Mouse (Mus musculus): ENCODE measurements around the gene A930004D18Rik. TPM values are rescaled to one million over a fixed set of nuclear protein-coding genes. Genes with fewer than 3 reads are reported as not detected.

Gene A930004D18Rik
- polyA plus RNA-seq, 1 experiment from 2014 or later, result 9.8 TPM

DNA sequence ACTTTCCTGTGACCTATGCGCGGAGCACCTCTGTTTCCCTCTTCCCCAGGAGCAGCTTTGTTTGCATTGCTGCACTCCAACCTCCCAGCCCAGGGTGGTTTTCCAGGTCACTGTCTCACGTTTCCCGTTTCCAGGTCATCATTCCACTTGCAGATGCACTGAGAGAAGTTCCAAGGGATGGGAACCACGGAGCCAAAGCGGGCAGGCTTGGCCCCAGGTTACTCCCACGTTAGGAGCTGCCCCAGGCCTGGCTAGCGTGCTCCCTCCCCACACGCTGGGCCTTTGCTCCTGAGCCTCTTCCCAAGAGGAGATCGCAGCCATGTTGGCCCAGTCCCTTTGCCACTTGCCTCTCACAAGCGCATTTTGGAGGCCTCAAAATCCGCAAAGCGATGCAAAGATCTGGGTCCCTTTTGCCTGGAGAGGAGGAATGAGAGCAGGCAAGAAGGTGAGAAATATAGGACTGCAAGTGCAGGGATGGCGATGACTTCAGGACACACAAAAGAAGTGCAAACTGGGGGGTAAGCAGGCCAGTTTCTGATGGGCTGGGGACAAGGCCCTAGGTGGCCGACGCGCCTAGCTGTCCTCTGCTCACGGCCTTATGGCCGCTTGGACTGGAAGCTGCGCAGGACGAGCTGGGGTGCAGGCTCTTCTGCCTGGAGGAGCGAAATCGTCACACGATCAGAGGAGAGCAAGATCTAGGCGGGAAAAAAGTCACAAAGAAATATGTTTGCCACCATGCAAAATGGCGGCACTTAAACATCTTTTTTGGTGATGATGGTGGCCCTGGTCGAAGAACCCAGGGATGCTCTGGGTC lies 3.0 kb upstream of the A930004D18Rik start:
- H3K9ac ChIP-seq (ENCODE audit: low read depth, low read length), result peak overlapping the region; percentile 69
- no peak overlapping the region for H3K4me3 ChIP-seq (ENCODE audit: low read length)
- no peaks in the 10 kb centered on the region for H3K9me3 ChIP-seq (ENCODE audit: control insufficient read depth, low read length)
- H3K4me2 ChIP-seq (ENCODE audit: low read depth, low read length), result no peak overlapping the region
- 0 out of 2 replicates have a peak overlapping the region, but pooled peaks have one; percentile 6 for H3K27ac ChIP-seq (ENCODE audit: low read length)
- no peaks in the 10 kb centered on the region for H3K27me3 ChIP-seq (replicated peaks; ENCODE audit: control insufficient read depth, insufficient read depth, low read length)
- ATAC-seq, result 0 out of 2 replicates have a peak, but pooled peaks have one; percentile 31
- 63% methylated on average over 27 of the region's 27 CpGs for WGBS
- peaks cover 24% of the 10 kb centered on the region for H3K4me1 ChIP-seq (ENCODE audit: control insufficient read depth, insufficient read depth, low read length)
- H3K36me3 ChIP-seq (ENCODE audit: control insufficient read depth, insufficient read depth, low read length), result no peaks in the 10 kb centered on the region

DNA sequence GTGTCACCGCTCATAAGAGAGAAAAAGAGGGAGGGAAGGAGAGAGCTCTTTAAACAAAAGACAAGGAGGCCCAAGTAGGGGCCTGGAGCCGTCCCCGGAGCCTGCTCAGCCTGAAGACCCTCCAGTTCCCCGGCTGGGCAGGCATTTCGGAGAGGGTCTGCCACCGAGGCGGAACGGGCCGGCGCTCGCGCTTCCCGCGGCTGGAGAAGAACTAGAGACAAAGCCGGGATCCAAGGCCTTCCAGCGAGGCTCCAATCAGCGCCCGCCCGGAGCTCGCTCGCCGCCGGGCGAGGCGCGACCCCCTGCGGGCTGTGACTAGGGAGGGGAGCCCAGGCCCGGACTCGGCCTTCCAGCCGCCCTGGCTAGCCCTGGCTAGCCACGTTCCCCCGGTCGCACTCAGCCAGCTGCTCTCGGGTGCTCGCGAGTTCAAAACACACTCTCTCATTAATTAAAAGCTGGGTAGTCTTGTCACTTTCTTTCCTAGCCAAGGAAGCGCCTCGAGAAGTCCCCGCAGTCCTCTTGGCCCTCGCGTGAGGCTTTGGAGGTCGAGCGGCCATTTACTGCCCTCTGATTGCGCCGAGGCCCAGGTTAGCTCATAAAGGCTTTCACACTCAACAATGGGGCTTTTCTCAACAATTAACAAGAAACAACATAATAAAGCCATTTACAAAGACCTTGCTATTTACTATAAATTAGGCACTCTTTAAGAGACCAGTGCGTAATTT lies 2.2 kb upstream of the A930004D18Rik start:
- H3K4me2 ChIP-seq (ENCODE audit: low read depth, low read length), result peak overlapping the region; percentile 68
- H3K9me3 ChIP-seq (ENCODE audit: control insufficient read depth, low read length), result no peaks in the 10 kb centered on the region
- H3K9ac ChIP-seq (ENCODE audit: low read depth, low read length), result peak overlapping the region; percentile 69
- peak overlapping the region; percentile 52; the same call in 1 of the 2 replicates for H3K27ac ChIP-seq (ENCODE audit: low read length)
- 18% methylated on average over 46 of the region's 46 CpGs for WGBS
- H3K36me3 ChIP-seq (ENCODE audit: control insufficient read depth, insufficient read depth, low read length), result no peaks in the 10 kb centered on the region
- peak overlapping the region; percentile 37 for H3K4me3 ChIP-seq (ENCODE audit: low read length)
- no peaks in the 10 kb centered on the region for H3K27me3 ChIP-seq (replicated peaks; ENCODE audit: control insufficient read depth, insufficient read depth, low read length)
- peaks cover 23% of the 10 kb centered on the region for H3K4me1 ChIP-seq (ENCODE audit: control insufficient read depth, insufficient read depth, low read length)
- ATAC-seq, result peak; percentile 64

DNA sequence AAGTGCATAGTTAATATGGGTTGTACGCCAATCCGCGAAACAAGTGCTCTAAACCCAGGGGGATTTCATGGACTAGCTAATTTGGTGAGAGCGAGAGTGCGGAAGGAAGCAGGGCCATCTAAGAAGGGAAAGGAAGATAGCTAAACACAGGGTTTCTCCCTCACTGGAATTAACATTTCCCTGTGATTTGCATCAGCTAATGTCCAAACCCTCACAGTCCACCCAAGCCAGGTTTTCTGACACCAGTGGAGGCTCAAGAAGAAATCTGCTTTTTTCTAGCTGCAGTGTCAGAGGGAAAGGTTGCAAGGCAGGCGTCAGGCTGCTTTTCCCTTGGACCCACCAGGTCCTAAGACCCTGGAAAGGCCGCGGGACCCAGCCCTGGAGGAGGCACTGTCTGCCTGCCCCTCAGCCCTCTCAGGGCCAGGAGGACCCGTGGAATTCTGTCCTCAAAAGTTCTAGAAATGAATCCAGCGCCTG lies 1.4 kb upstream of the A930004D18Rik start:
- Histone ChIP-seq H3K4me1 (ENCODE audit: control insufficient read depth, insufficient read depth, low read length) (peaks cover 23% of the 10 kb centered on the region), H3K9me3 (ENCODE audit: control insufficient read depth, low read length) (no peaks in the 10 kb centered on the region), H3K4me3 (ENCODE audit: low read length) (no peak overlapping the region), H3K9ac (ENCODE audit: low read depth, low read length) (peak overlapping the region; percentile 69; the same call in 1 of the 2 replicates), H3K27ac (ENCODE audit: low read length) (no peak overlapping the region), H3K27me3 (replicated peaks; ENCODE audit: control insufficient read depth, insufficient read depth, low read length) (no peaks in the 10 kb centered on the region), H3K4me2 (ENCODE audit: low read depth, low read length) (no peak overlapping the region), H3K36me3 (ENCODE audit: control insufficient read depth, insufficient read depth, low read length) (no peaks in the 10 kb centered on the region)
- no peak for ATAC-seq
- 73% methylated on average over 10 of the region's 10 CpGs for WGBS

DNA sequence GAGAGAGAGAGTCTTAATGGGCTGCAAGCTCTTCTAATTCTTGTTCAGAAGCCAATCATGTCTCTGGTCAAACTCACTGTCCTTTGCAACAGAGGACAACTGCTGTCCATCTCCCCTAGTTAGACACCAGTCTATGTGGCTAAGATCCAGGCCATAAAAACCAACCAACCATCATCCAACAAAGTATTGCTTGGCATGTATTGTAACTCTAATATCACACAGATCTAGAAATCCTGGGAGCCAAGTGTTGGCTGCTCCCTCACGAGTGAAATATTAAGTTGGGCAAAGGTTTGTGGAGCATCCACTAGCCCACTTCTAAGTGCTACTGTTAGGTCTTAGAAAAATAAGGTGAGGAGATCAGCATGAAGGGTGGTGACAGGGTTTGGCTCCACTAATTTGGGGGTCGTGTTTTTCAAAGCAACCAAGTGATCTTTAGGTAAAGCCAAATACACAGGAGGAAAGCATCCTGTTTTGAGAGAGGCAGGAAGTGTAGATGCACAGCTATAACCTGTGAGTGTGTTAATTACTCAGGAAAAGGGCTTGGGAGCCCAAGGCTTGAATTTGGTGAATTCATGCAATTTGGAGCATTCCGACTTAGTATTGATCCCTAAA lies 710 bp upstream of the A930004D18Rik start:
- no peak overlapping the region for H3K4me2 ChIP-seq (ENCODE audit: low read depth, low read length)
- no peak overlapping the region for H3K9ac ChIP-seq (ENCODE audit: low read depth, low read length)
- no peaks in the 10 kb centered on the region for H3K27me3 ChIP-seq (replicated peaks; ENCODE audit: control insufficient read depth, insufficient read depth, low read length)
- peaks cover 23% of the 10 kb centered on the region for H3K4me1 ChIP-seq (ENCODE audit: control insufficient read depth, insufficient read depth, low read length)
- no peak overlapping the region for H3K4me3 ChIP-seq (ENCODE audit: low read length)
- H3K36me3 ChIP-seq (ENCODE audit: control insufficient read depth, insufficient read depth, low read length), result no peaks in the 10 kb centered on the region
- no peak overlapping the region for H3K27ac ChIP-seq (ENCODE audit: low read length)
- ATAC-seq, result no peak
- 72% methylated on average over 3 of the region's 3 CpGs for WGBS
- no peaks in the 10 kb centered on the region for H3K9me3 ChIP-seq (ENCODE audit: control insufficient read depth, low read length)

DNA sequence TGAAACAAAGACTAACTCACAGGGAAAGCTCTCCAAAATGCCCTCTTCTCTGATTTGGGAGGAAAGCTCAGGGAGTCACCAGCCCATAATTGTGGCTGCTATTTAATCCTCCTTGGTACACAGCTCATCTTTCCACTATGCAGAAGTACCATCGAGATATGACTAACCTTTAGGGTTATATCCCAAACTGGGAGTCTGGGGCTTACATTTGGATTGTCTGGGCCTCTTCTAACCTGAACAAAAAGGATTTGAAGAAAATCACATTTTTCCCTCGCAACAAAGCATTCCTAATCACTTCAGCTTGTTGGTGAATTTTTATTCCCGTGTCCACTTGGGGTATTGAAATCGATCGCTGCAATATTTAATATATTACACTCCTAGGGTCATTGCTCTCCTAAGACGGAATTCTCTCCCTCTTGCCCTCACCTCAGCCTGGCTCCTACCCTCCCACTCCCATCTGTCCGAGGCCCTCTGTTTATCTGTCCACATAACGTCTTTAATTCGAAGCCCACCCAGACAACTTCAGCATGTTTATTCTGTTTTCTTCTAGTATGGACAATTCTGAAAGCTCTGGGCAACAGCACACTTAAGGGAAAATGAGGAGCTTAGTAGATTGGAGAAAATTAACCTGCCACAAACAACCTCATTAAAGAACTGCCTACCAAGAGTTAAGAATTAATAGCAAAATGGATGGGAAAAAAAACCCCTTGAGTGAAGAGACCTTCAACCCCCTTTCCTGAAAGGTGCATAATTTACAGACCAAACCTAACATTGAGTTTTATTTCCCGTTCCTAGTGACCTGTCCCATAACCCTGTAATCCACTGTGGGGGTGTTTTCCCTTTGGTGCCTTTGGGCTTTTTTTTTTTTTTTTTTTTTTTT lies 2.9 kb downstream of the A930004D18Rik start:
- Histone ChIP-seq H3K9ac (ENCODE audit: low read depth, low read length) (no peak overlapping the region), H3K9me3 (ENCODE audit: control insufficient read depth, low read length) (no peaks in the 10 kb centered on the region), H3K27me3 (replicated peaks; ENCODE audit: control insufficient read depth, insufficient read depth, low read length) (no peaks in the 10 kb centered on the region), H3K4me1 (ENCODE audit: control insufficient read depth, insufficient read depth, low read length) (peaks cover 23% of the 10 kb centered on the region), H3K4me3 (ENCODE audit: low read length) (no peak overlapping the region), H3K4me2 (ENCODE audit: low read depth, low read length) (no peak overlapping the region), H3K36me3 (ENCODE audit: control insufficient read depth, insufficient read depth, low read length) (no peaks in the 10 kb centered on the region), H3K27ac (ENCODE audit: low read length) (no peak overlapping the region)
- no peak for ATAC-seq
- WGBS, result 76% methylated on average over 10 of the region's 10 CpGs

DNA sequence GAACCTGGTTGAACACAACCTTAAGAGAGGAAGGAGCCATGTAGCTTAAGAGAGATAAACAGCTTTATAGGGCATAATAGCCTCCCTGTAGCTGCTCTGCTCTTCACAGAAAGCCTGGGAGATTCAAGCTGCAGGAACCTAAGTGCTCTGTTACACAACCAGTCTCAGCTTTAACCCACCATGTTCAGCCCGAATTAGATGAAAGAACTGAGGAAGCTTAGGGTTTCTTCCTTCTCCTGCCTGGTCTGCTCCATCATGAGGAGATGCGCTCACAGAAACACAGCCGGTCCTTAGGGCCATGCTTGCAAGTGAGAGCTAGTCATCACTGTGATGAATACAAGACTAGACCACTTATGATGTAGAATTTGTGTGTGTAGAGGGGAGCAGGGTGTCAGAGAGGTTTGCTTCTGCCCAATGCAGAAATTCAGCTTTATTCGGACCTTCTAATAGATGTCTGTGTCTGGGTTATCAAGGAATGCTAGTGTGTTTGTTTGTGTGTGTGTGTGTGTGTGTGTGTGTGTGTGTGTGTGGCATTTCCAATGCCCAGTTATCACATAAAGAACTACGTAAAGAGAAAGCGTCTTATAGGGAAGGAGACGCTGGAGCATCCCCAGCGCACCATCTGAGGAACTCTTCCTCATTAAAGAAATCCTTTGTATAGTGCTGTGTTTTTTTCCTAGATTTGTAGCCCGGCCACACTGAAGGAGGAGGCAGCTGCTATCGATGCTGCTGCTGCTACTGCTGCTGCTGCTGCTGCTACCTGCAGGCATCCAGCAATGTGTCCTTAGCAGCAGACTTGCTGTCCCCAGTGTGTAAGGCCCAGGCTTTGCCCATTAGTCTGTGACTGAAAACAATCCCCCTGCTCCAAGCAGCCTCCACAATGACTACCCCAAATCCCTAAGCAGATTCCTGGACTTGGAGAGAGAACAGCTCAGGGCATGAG lies 4.1 kb downstream of the A930004D18Rik start:
- H3K4me2 ChIP-seq (ENCODE audit: low read depth, low read length), result no peak overlapping the region
- no peak overlapping the region for H3K9ac ChIP-seq (ENCODE audit: low read depth, low read length)
- H3K9me3 ChIP-seq (ENCODE audit: control insufficient read depth, low read length), result no peaks in the 10 kb centered on the region
- no peak for ATAC-seq
- no peak overlapping the region for H3K4me3 ChIP-seq (ENCODE audit: low read length)
- H3K27me3 ChIP-seq (replicated peaks; ENCODE audit: control insufficient read depth, insufficient read depth, low read length), result no peaks in the 10 kb centered on the region
- no peaks in the 10 kb centered on the region for H3K36me3 ChIP-seq (ENCODE audit: control insufficient read depth, insufficient read depth, low read length)
- peaks cover 16% of the 10 kb centered on the region for H3K4me1 ChIP-seq (ENCODE audit: control insufficient read depth, insufficient read depth, low read length)
- no peak overlapping the region for H3K27ac ChIP-seq (ENCODE audit: low read length)
- WGBS, result 70% methylated on average over 10 of the region's 10 CpGs

DNA sequence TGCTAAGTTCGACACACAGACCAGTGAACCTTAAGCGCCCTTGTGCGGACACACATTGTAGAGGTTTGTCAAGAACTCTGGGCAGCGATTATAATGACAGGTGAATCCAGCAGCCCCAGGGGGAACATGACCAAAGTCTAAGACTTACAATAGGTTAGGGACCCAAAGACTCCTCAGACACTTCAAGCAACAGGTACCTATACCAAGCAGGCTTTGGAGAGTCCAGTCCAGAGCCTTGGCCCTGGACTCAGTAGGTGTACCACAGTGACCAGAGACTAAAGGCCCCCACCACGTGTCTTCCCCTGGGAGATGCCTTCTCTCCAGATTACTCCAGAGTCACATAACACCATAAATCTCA lies 5.0 kb downstream of the A930004D18Rik start:
- Histone ChIP-seq H3K9me3 (ENCODE audit: control insufficient read depth, low read length) (no peaks in the 10 kb centered on the region), H3K4me1 (ENCODE audit: control insufficient read depth, insufficient read depth, low read length) (peaks cover 16% of the 10 kb centered on the region), H3K36me3 (ENCODE audit: control insufficient read depth, insufficient read depth, low read length) (no peaks in the 10 kb centered on the region), H3K27ac (ENCODE audit: low read length) (0 out of 2 replicates have a peak overlapping the region, but pooled peaks have one; percentile 43), H3K9ac (ENCODE audit: low read depth, low read length) (no peak overlapping the region), H3K27me3 (replicated peaks; ENCODE audit: control insufficient read depth, insufficient read depth, low read length) (no peaks in the 10 kb centered on the region), H3K4me3 (ENCODE audit: low read length) (no peak overlapping the region), H3K4me2 (ENCODE audit: low read depth, low read length) (no peak overlapping the region)
- WGBS, result 76% methylated on average over 5 of the region's 5 CpGs
- no peak for ATAC-seq
